Mouse (Mus musculus) T-helper 17 cell (primary cell): Measurements from ENCODE around the gene Bin2.

Experiments
- in situ Hi-C, 2 experiments: fragments of 300-600 bp; cut with MboI, MseI; formaldehyde crosslinking; loops; 1 replicate in 1 of 2; 2 replicates in 1 of 2; pipeline ENCODE4 v1.15.1; 2025; ENCODE audit warnings: high pct_unique_total_duplicates in 2 of 2

Gene Bin2

DNA sequence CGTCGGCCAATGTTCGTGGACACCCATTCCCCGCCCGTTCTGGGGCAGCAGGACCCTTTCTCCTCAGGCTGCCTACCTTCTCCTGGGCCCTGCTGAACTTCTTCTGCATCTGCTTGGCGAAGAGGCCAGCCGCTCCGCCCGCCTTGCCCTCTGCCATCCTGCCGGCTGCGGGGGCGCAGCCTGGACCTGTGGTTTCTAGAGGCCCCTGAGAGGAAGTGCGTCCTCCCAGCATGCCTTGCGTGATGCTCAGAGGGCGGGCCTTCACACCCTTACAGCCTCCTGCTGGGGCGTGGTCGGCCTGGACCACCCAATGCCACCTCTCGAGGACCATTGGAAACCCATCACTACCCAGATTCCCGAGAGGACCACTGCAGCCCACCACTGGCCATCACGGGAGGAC lies at the start of gene Bin2:
Bin2 (minus strand) TSS at position 217 of the 400 bp plus-strand sequence.
- in situ Hi-C loops: loop anchor here in 1 of 2 experiments (5.0 kb wide), 1 partner anchor 132 kb away; no protein-coding TSS in a partner anchor

- in situ Hi-C loops: no loop called here
These were observed 49.2 kb upstream of the Bin2 start for GRCm38 (mm10) chr15:100718572-100718971.

GRCm38 (mm10) chr15:100717933-100718332 lies 48.6 kb upstream of the Bin2 start:
- in situ Hi-C loops: no loop called here

DNA sequence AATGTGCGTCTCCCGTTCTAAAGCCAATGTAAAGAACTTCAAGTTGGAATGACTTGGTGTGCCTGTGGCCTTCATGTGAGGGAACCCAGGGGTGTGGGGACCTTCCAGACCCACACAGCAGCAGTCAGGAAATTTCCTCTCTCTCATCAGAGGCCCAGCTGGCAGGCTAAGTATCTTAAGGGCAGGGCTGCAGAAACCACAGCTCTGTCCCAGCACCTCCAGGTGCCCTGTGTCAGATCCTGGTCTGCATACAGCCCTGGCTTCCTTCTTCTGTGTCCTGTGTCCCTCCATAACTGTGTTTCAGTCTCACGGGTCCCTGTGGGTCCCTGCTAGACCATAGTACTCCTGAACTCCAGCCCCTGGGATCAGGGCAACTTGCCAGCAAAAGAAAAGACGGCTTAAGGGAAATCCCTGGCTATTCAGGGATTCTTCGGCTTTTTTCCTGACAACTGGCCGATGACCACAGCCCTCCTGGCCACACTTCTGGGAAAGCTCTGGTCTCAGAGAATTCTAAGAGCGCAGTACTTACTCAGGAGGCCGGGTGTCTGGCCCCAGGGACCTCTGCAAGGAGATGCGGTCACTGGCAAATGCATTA lies 46.1 kb upstream of the Bin2 start:
- in situ Hi-C loops: no loop called here

DNA sequence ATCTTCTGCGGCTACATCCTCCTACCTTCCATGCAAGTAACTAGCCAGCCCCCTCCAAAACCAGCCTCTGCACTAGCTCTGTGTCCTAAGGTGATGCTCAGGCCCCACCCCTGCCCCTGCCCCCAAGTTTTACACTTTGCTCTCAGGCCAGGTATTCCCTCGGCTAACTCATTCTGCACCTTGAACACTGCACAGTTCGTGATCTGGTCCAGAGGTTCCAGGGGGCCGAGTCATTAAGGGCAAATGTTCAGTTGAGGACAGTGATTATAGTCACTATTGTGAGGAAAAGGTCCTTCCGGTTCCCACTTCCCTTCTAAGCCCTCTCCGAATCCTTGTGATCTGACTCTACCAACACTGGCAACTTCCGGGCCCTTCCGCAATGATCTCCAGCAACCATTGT lies 45.1 kb upstream of the Bin2 start:
- in situ Hi-C loops: no loop called here

- in situ Hi-C loops: no loop called here
These were observed 41.5 kb upstream of the Bin2 start for GRCm38 (mm10) chr15:100710838-100711237.

DNA sequence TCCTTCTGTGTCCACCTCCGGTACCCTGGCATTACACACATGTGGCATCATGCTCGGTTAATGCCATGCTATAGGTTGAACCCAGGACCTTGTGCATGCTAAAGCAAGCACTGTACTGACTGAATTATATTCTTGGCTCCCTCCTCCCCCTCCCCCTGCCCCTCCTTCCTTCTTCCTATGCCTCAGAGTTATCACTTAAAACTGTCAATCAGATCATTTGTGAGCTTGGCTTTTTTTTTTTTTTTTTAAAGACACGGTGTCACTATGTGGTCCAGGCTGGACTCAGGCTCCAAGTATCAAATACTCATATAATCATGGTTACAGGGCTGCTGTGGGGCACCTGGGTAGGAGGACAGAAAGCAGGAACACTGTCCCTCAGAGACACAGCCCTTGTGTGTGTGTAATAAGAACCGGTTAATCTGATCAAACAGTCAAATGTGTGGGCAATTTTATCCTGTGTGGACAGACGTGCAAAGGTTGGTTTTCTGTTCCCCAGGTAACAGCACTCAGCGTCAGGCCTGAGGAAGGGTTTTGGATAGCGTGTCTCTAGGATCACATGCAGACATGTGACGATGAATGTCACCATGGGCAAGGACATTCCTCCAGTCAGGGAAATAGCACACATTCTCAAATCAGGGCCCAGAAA lies 39.2 kb upstream of the Bin2 start:
- in situ Hi-C loops: no loop called here

- in situ Hi-C loops: no loop called here
These were observed 36.9 kb upstream of the Bin2 start for GRCm38 (mm10) chr15:100706226-100706625.

GRCm38 (mm10) chr15:100705376-100705775 lies 36.0 kb upstream of the Bin2 start:
- in situ Hi-C loops: no loop called here

GRCm38 (mm10) chr15:100703913-100704312 lies 34.6 kb upstream of the Bin2 start:
- in situ Hi-C loops: no loop called here

DNA sequence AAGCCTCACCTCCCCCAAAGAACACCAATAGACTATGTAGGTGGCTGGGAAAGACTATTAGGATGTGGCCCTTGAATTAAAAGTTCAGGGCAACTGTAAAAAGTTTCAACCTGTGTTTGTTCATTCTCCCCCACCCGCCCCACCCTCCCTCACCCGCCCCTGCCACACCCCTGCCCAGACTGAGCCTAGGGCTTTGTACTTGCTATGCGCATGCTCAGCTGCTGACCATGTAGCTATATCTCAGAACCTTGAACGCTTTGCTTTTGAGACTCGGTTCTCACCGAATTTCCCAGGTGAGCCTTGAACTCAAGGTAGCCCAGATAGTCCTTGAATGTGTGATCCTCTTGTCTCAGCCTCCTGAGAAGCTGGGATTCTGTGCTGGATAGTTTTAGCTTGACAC lies 32.5 kb upstream of the Bin2 start:
- in situ Hi-C loops: no loop called here

- in situ Hi-C loops: no loop called here
These were observed 31.8 kb upstream of the Bin2 start for GRCm38 (mm10) chr15:100701108-100701507.

- in situ Hi-C loops: no loop called here
These were observed 31.1 kb upstream of the Bin2 start for GRCm38 (mm10) chr15:100700424-100700823.

DNA sequence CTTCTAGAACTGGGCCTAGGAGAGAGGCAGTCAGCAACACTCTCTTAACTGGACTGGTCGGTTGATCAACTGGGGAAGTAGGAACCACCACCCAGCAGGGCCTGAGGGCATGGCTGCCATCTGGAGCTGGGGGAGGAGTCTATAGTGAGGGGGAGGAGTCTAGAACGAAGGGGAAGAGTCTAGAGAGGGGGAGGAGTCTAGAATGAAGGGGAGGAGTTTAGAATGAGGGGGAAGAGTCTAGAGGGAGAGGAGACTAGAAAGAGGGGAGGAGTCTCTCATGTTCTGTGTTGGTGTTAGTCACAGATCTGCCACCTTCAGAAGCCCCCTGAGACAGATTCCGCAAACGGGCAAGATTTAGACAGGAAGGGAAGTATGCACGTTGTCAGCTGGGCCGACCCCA lies 30.0 kb upstream of the Bin2 start:
- in situ Hi-C loops: no loop called here

GRCm38 (mm10) chr15:100698078-100698477 lies 28.7 kb upstream of the Bin2 start:
- in situ Hi-C loops: no loop called here

- in situ Hi-C loops: no loop called here
These were observed 25.1 kb upstream of the Bin2 start for GRCm38 (mm10) chr15:100694406-100694805.

DNA sequence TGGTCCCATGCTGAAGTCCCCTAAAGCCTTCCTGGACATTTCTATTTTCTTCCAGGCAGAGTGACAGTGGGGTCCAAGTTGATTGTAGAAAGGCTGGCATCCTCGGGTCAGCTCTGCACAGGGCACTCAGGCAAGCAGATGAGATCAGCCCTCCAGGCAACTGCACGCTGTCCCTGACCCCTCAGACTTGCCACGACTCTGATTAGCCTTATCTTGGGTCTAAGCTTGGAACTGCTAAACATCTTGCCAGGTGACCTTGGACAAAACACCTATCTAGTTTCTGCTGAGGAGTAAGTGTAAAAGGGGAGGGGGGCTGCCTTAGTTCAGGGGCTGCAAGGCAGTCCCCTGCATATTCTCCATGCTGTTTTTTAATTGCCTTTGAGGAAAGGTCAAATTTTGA lies 22.6 kb upstream of the Bin2 start:
- in situ Hi-C loops: no loop called here

- in situ Hi-C loops: no loop called here
These were observed 18.1 kb upstream of the Bin2 start, which contains the start of gene Cela1 for GRCm38 (mm10) chr15:100687430-100687971. Gene Cela1, minus strand, starts transcription at chr15:100687921.

- in situ Hi-C loops: no loop called here
These were observed 17.6 kb upstream of the Bin2 start for GRCm38 (mm10) chr15:100686989-100687388.

DNA sequence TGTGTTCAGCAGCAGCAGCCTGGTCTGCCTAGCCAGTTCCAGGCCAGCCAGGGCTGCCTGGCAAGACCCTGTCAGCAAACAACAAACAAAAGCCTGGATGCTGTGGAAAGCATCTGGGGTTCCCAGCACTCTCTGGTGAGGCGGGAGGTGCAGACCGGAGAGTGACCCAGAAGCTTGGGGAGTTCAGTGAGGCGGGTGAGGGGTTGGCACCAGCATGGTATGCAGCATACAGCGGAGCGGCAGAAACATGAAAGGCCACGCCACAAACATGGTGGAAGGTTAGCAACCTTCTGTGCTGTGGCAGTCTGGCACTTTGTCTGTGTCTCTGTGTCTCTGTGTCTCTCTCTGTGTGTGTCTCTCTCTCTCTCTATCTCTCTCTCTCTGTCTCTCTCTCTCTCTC lies 17.1 kb upstream of the Bin2 start:
- in situ Hi-C loops: no loop called here

- in situ Hi-C loops: no loop called here
These were observed 16.5 kb upstream of the Bin2 start for GRCm38 (mm10) chr15:100685849-100686248.

DNA sequence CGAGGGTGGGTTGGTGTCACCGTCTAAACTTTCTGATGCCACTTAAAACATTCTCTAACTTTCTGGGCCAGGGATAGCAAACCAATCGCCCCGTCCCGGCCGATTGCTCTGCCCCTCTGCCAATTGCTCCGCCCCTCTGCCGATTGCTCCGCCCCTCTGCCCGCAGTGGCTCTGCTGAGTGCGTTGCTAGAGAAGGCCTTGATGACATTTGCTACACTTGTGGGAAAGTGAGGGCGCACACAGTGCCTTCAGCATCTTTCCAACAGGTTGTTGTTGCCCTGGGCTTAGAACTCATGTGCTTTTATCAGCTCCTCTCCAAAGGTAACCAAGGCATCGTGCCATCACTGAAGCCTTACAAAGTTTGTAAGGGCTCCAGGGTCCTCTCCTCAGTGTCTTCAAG lies 15.9 kb upstream of the Bin2 start:
- in situ Hi-C loops: no loop called here

GRCm38 (mm10) chr15:100684450-100684849 lies 15.1 kb upstream of the Bin2 start:
- in situ Hi-C loops: no loop called here
